Mouse (Mus musculus) forebrain, embryonic 14.5 days (tissue): ENCODE measurements around the gene Tbc1d10b. TPM values are rescaled to one million over a fixed set of nuclear protein-coding genes. Genes with fewer than 3 reads are reported as not detected.

ENCODE experiments used
- ATAC-seq: fragments of 200-750 bp; cut with Nextera tagmentation; 2 replicates; pipeline ENCODE4 v1.8.0; 2017; ENCODE audit warnings: mild to moderate bottlenecking, moderate library complexity
- DNase-seq: peaks from one replicate; pipeline ENCODE4 v3.0.0-alpha.2; 2015; ENCODE audit warnings: low spot score
- H3K27ac ChIP-seq: fragments of 300-500 bp; sonication (generic); 2 replicates; pipeline ENCODE4 v1.5.1; 2014; ENCODE audit warnings: low read depth, mild to moderate bottlenecking, control low read depth, low read length, moderate library complexity
- H3K27me3 ChIP-seq: fragments of 300-500 bp; sonication (generic); replicated peaks from 2 replicates; pipeline ENCODE4 v1.6.1; 2014; ENCODE audit warnings: low read length, control low read depth, mixed read lengths; ENCODE audit not compliant: control insufficient read depth, insufficient read depth
- H3K36me3 ChIP-seq: fragments of 300-500 bp; sonication (generic); 2 replicates; pipeline ENCODE4 v1.6.1; 2014; ENCODE audit warnings: low read length, control low read depth; ENCODE audit not compliant: control insufficient read depth, insufficient read depth
- H3K4me1 ChIP-seq: fragments of 300-500 bp; sonication (generic); 2 replicates; pipeline ENCODE4 v1.6.1; 2014; ENCODE audit warnings: antibody characterized with exemption, low read length, control low read depth; ENCODE audit not compliant: control insufficient read depth, insufficient read depth
- H3K4me2 ChIP-seq: fragments of 300-500 bp; sonication (generic); 2 replicates; pipeline ENCODE4 v1.6.1; 2014; ENCODE audit warnings: mild to moderate bottlenecking, control low read depth, low read length
- H3K4me3 ChIP-seq: fragments of 300-500 bp; sonication (generic); 2 replicates; pipeline ENCODE4 v1.5.1; 2014; ENCODE audit warnings: low read depth, low read length, control low read depth
- H3K9ac ChIP-seq: fragments of 300-500 bp; sonication (generic); 2 replicates; pipeline ENCODE4 v1.6.1; 2014; ENCODE audit warnings: mild to moderate bottlenecking, low read length, control low read depth, moderate library complexity
- H3K9me3 ChIP-seq: fragments of 300-500 bp; sonication (generic); replicated peaks from 2 replicates; pipeline ENCODE4 v1.6.1; 2016; ENCODE audit warnings: low read length, control low read depth, mixed read lengths; ENCODE audit not compliant: control insufficient read depth
- WGBS: fragments of 180-500 bp; shearing (Covaris S2); extraction: QIAGEN DNeasy Blood & Tissue Kit; methylation state at CpG from one replicate; pipeline ENCODE4 v1.1.7; 2014; 5-methylcytosine and 5-hydroxymethylcytosine counted together
- polyA plus RNA-seq: library from polyadenylated mRNA; unstranded; fragments of >200 nt; fragmentation: Nextera tagmentation; extraction: Ambion mirVana; gene quantifications from 2 replicates; pipeline ENCODE4 v1.2.1, GENCODE M21; 2014

Tbc1d10b gene
- polyA plus RNA-seq, 1 experiment from 2014 or later, result 13.7 TPM

GRCm38 (mm10) chr7:127218670-127219069, 10.4 kb upstream of the Tbc1d10b start:
- H3K27ac ChIP-seq, result no peak overlapping the region
- no peak overlapping the region; the same call in 1 of the 2 replicates for H3K9ac ChIP-seq
- 93% methylated on average over 4 of the region's 4 CpGs for WGBS
- H3K27me3 ChIP-seq, result 0 out of 2 replicates have a peak, but pooled peaks cover 6% of the 10 kb centered on the region
- H3K9me3 ChIP-seq, result no peaks in the 10 kb centered on the region
- no peak overlapping the region for H3K4me3 ChIP-seq
- no peaks in the 10 kb centered on the region for H3K36me3 ChIP-seq
- no peak overlapping the region for H3K4me2 ChIP-seq
- DNase-seq, result no peak
- ATAC-seq, result no peak
- H3K4me1 ChIP-seq, result 0 out of 2 replicates have a peak, but pooled peaks cover 3% of the 10 kb centered on the region

GRCm38 (mm10) chr7:127217901-127218642, 9.8 kb upstream of the Tbc1d10b start:
- H3K27me3 ChIP-seq, result 0 out of 2 replicates have a peak, but pooled peaks cover 6% of the 10 kb centered on the region
- H3K9ac ChIP-seq, result no peak overlapping the region
- no peak for DNase-seq
- no peaks in the 10 kb centered on the region for H3K36me3 ChIP-seq
- no peak overlapping the region for H3K4me2 ChIP-seq
- H3K4me1 ChIP-seq, result 0 out of 2 replicates have a peak, but pooled peaks cover 3% of the 10 kb centered on the region
- ATAC-seq, result no peak
- no peak overlapping the region for H3K4me3 ChIP-seq
- H3K9me3 ChIP-seq, result no peaks in the 10 kb centered on the region
- no peak overlapping the region for H3K27ac ChIP-seq
- 84% methylated on average over 10 of the region's 10 CpGs for WGBS

- H3K36me3 ChIP-seq, result no peaks in the 10 kb centered on the region
- H3K4me2 ChIP-seq, result no peak overlapping the region
- H3K27me3 ChIP-seq, result 0 out of 2 replicates have a peak, but pooled peaks cover 6% of the 10 kb centered on the region
- 92% methylated on average over 6 of the region's 6 CpGs for WGBS
- H3K9me3 ChIP-seq, result no peaks in the 10 kb centered on the region
- H3K9ac ChIP-seq, result no peak overlapping the region
- ATAC-seq (no peak), DNase-seq (no peak)
- H3K4me1 ChIP-seq, result 0 out of 2 replicates have a peak, but pooled peaks cover 3% of the 10 kb centered on the region
- H3K4me3 ChIP-seq, result no peak overlapping the region
- no peak overlapping the region for H3K27ac ChIP-seq
Observed at GRCm38 (mm10) chr7:127217475-127217874, 9.2 kb upstream of the Tbc1d10b start.

GRCm38 (mm10) chr7:127216307-127216706, 8.0 kb upstream of the Tbc1d10b start:
- no peak for DNase-seq
- Histone ChIP-seq H3K27ac (no peak overlapping the region), H3K9ac (no peak overlapping the region), H3K4me3 (no peak overlapping the region), H3K4me2 (no peak overlapping the region), H3K36me3 (no peaks in the 10 kb centered on the region), H3K27me3 (0 out of 2 replicates have a peak, but pooled peaks cover 6% of the 10 kb centered on the region), H3K9me3 (no peaks in the 10 kb centered on the region), H3K4me1 (0 out of 2 replicates have a peak, but pooled peaks cover 3% of the 10 kb centered on the region)
- ATAC-seq, result no peak
- 94% methylated on average over 3 of the region's 5 CpGs for WGBS

- no peak overlapping the region for H3K9ac ChIP-seq
- no peak overlapping the region for H3K27ac ChIP-seq
- peak overlapping the region; percentile 9; the same call in 1 of the 2 replicates for H3K4me3 ChIP-seq
- 30% methylated on average over 33 of the region's 33 CpGs for WGBS
- no peaks in the 10 kb centered on the region for H3K9me3 ChIP-seq
- H3K36me3 ChIP-seq, result no peaks in the 10 kb centered on the region
- H3K4me1 ChIP-seq, result 0 out of 2 replicates have a peak, but pooled peaks cover 3% of the 10 kb centered on the region
- DNase-seq, result peak; percentile 79
- peak; percentile 57 for ATAC-seq
- 0 out of 2 replicates have a peak, but pooled peaks cover 6% of the 10 kb centered on the region for H3K27me3 ChIP-seq
- H3K4me2 ChIP-seq, result peak overlapping the region; percentile 34; the same call in 1 of the 2 replicates
Observed at GRCm38 (mm10) chr7:127214981-127215871, 7.0 kb upstream of the Tbc1d10b start.

- no peak overlapping the region for H3K9ac ChIP-seq
- WGBS, result 39% methylated on average over 21 of the region's 21 CpGs
- H3K4me1 ChIP-seq, result 0 out of 2 replicates have a peak, but pooled peaks cover 3% of the 10 kb centered on the region
Observed at GRCm38 (mm10) chr7:127214521-127214920, 6.3 kb upstream of the Tbc1d10b start.

GRCm38 (mm10) chr7:127213930-127214329, 5.7 kb upstream of the Tbc1d10b start:
- H3K27me3 ChIP-seq, result 0 out of 2 replicates have a peak, but pooled peaks cover 6% of the 10 kb centered on the region
- no peak overlapping the region for H3K4me3 ChIP-seq
- H3K9ac ChIP-seq, result no peak overlapping the region
- DNase-seq (no peak), ATAC-seq (no peak)
- WGBS, result 65% methylated on average over 12 of the region's 12 CpGs
- H3K36me3 ChIP-seq, result no peaks in the 10 kb centered on the region
- H3K4me2 ChIP-seq, result no peak overlapping the region
- H3K9me3 ChIP-seq, result no peaks in the 10 kb centered on the region
- no peak overlapping the region for H3K27ac ChIP-seq
- H3K4me1 ChIP-seq, result 0 out of 2 replicates have a peak, but pooled peaks cover 3% of the 10 kb centered on the region

More at GRCm38 (mm10) chr7:127214521-127214920, 6.3 kb upstream of the Tbc1d10b start:
- no peak overlapping the region for H3K4me3 ChIP-seq
- H3K27me3 ChIP-seq, result 0 out of 2 replicates have a peak, but pooled peaks cover 6% of the 10 kb centered on the region
- no peaks in the 10 kb centered on the region for H3K36me3 ChIP-seq
- no peak for DNase-seq
- H3K4me2 ChIP-seq, result no peak overlapping the region
- no peak for ATAC-seq
- no peak overlapping the region for H3K27ac ChIP-seq
- H3K9me3 ChIP-seq, result no peaks in the 10 kb centered on the region

- ATAC-seq (no peak), DNase-seq (peak; percentile 42)
- no peak overlapping the region for H3K9ac ChIP-seq
- no peaks in the 10 kb centered on the region for H3K9me3 ChIP-seq
- H3K36me3 ChIP-seq, result no peaks in the 10 kb centered on the region
- WGBS, result 40% methylated on average over 7 of the region's 7 CpGs
- H3K27ac ChIP-seq, result no peak overlapping the region
- no peak overlapping the region for H3K4me3 ChIP-seq
- H3K4me1 ChIP-seq, result 0 out of 2 replicates have a peak, but pooled peaks cover 3% of the 10 kb centered on the region
- no peak overlapping the region for H3K4me2 ChIP-seq
- 0 out of 2 replicates have a peak, but pooled peaks cover 6% of the 10 kb centered on the region for H3K27me3 ChIP-seq
Observed at GRCm38 (mm10) chr7:127213485-127213884, 5.2 kb upstream of the Tbc1d10b start.
